Mouse (Mus musculus): ENCODE results near the gene Bag1.

- TF ChIP-seq ZC3H11A (IDR thresholded peaks at IDR 0.05; ENCODE audit: low read depth, low read length) (no peak), CTCF (IDR thresholded peaks at IDR 0.05 in 2 of 3, conservative IDR thresholded peaks at IDR 0.05 in 1 of 3; ENCODE audit: control insufficient read depth in 1 of 3, insufficient read depth in 1 of 3, low read depth in 2 of 3, low read length in 3 of 3, poor library complexity in 1 of 3, severe bottlenecking in 1 of 3) (no peak), ZNF384 (IDR thresholded peaks at IDR 0.05; ENCODE audit: low read depth, low read length) (no peak), GABPA (IDR thresholded peaks at IDR 0.05; ENCODE audit: low read depth, low read length) (no peak)
These were observed 4.4 kb downstream of the Bag1 start for GRCm38 (mm10) chr4:40943651-40944050.

Measured in MEL (cell line).